Mouse (Mus musculus): ENCODE results near the gene Serinc5.

Gene Serinc5

GRCm38 (mm10) chr13:92742886-92743285 lies 132.0 kb downstream of the Serinc5 start:
- DNase-seq (ENCODE audit: low read depth) = no peak

GRCm38 (mm10) chr13:92743337-92743736 lies 132.4 kb downstream of the Serinc5 start:
- no peak for DNase-seq (ENCODE audit: low read depth)

GRCm38 (mm10) chr13:92750976-92751518 lies 140.2 kb downstream of the Serinc5 start:
- DNase-seq (ENCODE audit: low read depth) = peak; percentile 84

GRCm38 (mm10) chr13:92751726-92752565 lies 141.1 kb downstream of the Serinc5 start:
- DNase-seq (ENCODE audit: low read depth) = peak; percentile 97

- DNase-seq (ENCODE audit: low read depth) = no peak
Observed at GRCm38 (mm10) chr13:92753676-92754075, 142.8 kb downstream of the Serinc5 start.

- no peak for DNase-seq (ENCODE audit: low read depth)
Observed at GRCm38 (mm10) chr13:92755036-92755435, 144.1 kb downstream of the Serinc5 start.

GRCm38 (mm10) chr13:92757972-92758585 lies 147.2 kb downstream of the Serinc5 start:
- no peak for DNase-seq (ENCODE audit: low read depth)

GRCm38 (mm10) chr13:92759096-92759495 lies 148.2 kb downstream of the Serinc5 start:
- no peak for DNase-seq (ENCODE audit: low read depth)

GRCm38 (mm10) chr13:92760519-92760918 lies 149.6 kb downstream of the Serinc5 start:
- DNase-seq (ENCODE audit: low read depth) = no peak

Data from NIH3T3 (cell line).